Mouse (Mus musculus): ENCODE results near the gene Tacc2.
"Not testable (repeated sequence)": the region's sequence is repeated elsewhere in the genome, so short reads cannot be mapped to it uniquely, and the experiment has no call there.

Gene Tacc2

GRCm38 (mm10) chr7:130577388-130578003 lies at the start of gene Tacc2:
Gene Tacc2, plus strand, starts transcription at chr7:130577438.
- DNase-seq = no peak

DNA sequence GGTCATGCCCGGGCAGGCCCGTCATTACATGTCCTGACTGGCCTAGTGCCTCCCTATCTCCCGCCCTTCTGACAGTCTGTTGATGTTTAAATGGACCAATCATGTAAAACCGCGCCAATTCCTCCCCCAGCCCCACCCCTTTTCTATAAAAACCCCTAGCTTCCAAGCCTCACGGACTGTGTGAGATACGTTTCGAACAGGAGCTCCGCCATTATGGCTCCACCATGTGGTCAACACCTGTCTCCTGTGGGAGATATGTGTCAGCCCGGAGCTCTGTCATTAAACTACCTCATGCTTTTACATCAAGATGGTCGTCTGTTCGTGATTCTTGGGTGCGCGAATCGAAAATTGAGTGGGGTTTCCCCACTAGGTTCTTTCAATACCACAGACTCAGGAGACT lies 46.1 kb upstream of the Tacc2 start:
- DNase-seq = not testable (repeated sequence)

DNA sequence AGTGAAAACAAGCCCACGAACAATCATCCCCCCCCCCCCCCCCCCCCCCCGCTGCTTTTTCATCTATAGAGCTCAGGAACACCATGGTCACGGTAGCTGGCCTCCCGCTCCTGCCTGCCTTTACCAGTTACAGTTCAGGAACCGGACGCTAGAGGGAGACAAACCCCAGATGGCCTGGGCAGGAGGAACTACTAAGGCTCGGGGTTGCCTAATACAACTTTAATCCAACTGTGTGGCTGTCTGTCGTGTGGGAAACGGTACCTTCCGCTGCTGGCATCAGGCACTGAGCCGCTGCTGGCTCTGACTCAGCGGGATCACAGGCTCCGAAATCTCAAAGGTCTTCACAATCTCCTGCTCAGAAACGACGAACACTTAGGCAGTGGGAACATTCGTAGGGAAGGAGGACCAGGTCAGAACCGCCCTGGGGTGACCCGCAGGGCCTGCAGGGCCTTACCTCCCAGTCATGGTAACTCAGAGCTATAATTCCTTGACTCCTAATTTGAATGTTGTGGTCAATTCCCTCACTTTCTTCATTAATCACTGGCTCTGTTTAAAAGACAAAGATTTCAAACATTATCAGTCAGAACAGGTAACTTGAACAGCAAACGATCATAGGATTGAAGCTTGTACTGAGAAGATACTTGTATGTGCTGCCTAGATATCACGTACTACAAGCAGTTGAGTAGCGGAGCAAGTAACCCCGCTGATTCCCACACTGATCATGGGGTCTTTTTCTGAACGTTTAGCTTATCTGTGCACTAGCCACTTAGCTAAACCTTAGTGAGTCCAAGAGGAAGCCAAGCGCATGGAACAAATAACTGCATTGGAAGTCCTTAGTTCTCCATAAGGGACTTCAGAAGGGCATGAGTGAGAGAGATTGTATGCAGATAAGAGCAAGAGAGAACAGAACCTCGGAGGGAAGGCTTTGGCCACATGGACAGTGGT lies 43.6 kb upstream of the Tacc2 start:
- DNase-seq = peak; percentile 89

DNA sequence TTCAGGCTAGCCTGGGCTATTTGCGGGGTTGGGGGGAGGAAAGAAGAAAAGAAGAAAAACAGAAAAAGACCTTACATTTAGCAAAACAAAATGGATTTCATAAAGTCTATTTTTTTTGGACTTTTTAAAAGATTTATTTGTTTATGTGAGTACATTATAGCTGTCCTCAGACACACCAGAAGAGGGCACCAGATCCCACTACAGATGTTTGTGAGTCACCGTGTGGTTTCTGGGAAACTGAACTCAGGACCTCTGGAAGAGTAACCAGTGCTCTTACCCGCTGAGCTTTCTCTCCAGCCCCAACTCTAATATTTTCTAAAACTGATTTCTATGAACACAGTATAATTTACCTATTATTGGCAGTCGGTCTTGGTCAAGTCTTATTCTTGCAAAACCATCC lies 42.1 kb upstream of the Tacc2 start:
- no peak for DNase-seq

- no peak for DNase-seq
Measured at GRCm38 (mm10) chr7:130537068-130537467, 40.2 kb upstream of the Tacc2 start.

- DNase-seq = no peak
Measured at GRCm38 (mm10) chr7:130540176-130540575, 37.1 kb upstream of the Tacc2 start.

DNA sequence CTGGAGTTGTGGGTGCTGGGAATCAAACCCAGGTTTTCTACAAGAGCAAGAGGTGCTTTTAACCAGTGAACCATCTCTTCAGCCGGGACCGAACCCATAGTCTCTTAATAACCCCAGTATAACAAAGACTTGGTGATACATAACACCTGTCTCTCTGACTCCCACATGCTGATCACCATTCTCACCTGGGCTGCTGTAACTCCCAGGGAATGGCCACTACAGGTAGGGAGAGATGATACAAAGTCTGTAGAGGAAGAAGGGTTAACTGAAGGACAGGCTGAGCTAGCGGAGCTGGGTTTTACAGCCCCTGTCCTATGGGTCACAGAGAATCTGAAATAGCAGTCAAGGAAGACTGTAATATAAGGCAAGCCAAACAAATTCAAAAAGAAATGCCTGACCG lies 34.1 kb upstream of the Tacc2 start:
- no peak for DNase-seq

GRCm38 (mm10) chr7:130545401-130545800 lies 31.8 kb upstream of the Tacc2 start:
- DNase-seq = no peak

DNA sequence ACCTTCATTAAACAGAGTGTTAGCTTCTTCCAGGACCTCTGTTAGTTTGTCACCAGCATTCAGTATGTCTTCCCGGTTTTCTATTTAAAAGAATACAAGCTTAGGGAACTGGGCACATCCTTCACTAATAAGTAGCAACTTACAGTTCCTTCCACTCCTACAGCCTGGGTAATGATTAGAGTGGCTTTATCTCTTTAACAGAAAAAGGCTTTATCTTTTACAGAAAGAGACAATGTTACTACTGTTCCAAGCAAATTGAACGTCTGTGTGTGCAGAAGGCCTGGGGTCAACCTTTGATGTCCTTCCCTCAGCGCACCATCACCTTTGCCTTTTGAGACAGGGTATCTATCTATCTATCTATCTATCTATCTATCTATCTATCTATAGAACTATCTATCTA lies 31.3 kb upstream of the Tacc2 start:
- DNase-seq = no peak

- DNase-seq = no peak
Measured at GRCm38 (mm10) chr7:130546421-130546790, 30.8 kb upstream of the Tacc2 start.

GRCm38 (mm10) chr7:130546791-130547484 lies 30.3 kb upstream of the Tacc2 start:
- DNase-seq = peak; percentile 91

DNA sequence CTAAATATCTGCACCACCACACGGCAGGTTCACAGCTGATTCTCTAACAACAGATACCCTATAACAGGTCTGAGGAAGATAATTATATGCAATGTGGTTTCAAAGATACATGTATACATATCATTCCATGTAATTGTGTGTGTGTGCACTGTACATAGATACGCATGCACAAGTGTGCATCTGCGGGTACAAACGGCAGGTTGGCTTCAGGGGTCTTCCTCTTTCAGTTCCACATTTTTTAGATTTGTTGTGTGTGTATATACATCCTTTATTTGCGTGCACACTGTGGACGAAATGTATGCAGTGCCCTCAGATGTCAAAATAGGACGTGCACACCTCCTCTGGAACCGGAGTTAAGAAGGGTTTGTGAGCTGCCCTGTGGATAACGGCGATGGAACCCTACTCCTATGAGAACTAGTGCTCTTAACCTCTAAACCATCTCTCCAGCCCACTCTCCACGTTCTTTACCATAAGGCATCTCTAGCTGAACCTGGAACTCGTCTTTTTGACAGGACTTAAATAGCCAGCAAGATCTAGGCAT lies 29.5 kb upstream of the Tacc2 start:
- DNase-seq = peak; percentile 55

- DNase-seq = peak; percentile 86
Measured at GRCm38 (mm10) chr7:130552780-130553179, 24.5 kb upstream of the Tacc2 start.

DNA sequence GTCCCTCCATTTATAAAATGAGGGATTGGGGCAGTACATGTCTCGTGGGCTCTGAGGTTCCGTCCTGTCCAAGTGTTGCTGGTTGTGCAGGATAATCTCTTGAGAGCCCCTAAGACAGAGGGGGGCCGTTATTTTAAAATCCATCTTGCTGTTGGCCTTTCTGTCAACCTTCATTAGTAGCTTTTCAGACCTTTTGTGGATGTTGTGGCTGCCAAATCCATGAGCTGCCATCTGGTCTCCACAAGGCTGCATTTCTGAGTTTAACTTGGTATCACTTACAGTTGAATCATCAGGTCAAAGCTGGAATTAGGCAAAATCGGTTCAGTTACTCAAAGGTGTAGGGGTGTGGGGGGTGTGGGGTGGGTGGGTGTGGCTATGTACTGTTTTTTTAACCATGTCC lies 23.9 kb upstream of the Tacc2 start:
- DNase-seq = peak; percentile 82

GRCm38 (mm10) chr7:130555597-130555996 lies 21.6 kb upstream of the Tacc2 start:
- peak; percentile 46 for DNase-seq

DNA sequence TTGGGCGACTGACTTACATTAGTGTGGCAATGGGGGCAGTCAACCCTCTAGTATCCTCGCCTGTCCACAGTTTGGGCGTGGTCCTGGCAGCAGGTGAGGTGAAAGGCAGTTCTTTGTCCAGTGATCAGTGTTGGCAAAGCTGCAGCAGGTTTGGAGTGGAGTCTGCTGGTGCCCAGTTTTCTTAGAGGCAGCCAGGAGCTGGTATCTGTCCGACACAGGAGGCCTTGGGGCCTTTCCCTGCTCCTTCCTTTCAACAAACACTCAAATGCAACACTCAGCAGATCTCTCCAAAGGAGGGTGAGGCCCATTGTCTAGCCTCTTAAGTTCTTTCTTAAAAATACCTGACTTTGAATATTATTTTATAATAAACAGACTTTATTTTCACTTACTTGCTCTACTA lies 18.6 kb upstream of the Tacc2 start:
- no peak for DNase-seq

DNA sequence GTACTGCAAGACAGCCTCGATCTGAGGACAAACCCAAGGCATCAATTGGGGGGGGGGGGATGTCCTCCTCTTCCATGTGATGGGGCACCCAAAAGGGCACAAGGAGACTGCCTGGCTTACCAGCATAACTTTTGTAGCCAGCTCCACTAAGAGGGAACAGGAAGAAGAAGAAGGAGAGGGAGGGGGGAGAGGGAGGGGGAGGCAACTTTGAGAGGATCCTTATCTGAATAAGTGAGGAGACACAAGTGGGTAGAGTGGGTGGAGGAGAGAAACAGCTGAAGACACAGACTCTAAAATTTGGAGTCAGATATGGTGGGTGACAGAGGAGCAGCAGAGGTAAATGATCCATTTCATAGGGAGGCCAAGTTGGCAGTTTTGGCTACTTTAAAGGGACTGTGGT lies 16.3 kb upstream of the Tacc2 start:
- DNase-seq = no peak

GRCm38 (mm10) chr7:130563276-130563675 lies 14.0 kb upstream of the Tacc2 start:
- DNase-seq = no peak

DNA sequence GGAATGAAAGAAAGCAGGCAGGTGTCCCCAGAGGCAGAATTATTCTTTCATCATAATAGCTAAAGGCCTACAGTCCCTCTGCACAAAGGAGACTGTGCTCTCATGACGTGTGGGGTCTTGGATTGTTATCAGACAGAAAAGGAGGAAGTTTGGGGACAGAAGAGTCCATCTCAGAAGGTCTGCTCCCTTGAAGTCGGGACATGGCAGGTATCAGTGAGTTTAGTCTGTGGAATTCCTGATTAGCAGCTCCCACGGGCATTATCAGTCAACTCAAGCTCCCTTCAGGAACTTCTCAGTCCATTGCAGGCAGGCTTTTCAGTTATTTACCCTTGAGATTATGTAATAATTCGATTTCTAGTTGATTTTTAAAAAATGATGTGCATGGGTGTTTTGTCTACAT lies 13.4 kb upstream of the Tacc2 start:
- no peak for DNase-seq

DNA sequence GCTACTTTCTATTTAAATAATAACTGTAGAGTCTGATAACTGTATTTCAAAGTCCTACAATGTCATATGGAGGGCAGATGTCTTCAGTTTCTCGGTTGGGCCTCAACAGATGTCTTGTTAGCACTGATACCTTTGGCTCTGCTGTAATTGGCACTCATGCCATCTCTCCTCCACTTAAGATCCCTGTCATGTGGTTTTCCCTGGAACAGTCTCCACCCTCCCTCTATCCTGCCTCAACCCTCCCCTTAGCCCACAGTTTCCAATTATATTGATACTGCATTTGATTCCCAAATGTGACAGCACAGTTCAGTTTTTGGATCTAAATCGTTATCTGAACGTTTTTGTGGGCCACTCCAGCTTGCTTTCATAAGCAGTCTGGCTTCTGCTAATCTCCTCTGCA lies 12.6 kb upstream of the Tacc2 start:
- DNase-seq = no peak

DNA sequence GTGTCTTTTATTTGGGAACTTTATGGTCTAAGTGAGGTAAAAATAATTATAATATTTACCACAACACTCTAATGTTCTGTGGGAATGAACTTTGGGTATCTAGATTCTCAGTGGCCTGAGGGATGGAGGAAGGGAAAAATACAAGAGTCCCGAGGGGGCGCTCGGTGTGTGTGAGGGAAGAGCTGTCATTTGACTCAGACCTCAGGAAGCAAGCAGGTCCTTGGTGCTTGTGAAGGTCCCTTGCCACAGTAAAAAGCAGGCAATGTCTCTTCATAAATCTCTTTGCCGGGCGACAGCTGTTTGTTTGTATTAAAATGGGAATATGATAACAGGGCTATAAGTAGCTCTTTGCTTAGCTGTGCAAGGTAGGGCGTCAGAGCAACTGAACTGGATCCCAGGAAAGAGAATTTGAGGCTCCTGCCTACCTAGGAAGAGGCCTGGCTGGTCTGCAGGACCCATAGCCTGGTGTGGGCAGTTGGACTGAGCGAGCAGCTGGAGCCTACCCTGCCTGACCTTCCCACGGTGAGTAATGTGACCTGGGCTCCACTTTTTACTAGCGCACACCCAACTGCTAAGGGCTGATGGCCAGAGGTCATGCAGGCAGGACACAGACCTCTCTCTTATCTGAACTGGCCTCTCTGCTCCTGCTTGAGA lies 8.3 kb upstream of the Tacc2 start:
- no peak for DNase-seq

GRCm38 (mm10) chr7:130570472-130570871 lies 6.8 kb upstream of the Tacc2 start:
- DNase-seq = no peak

DNA sequence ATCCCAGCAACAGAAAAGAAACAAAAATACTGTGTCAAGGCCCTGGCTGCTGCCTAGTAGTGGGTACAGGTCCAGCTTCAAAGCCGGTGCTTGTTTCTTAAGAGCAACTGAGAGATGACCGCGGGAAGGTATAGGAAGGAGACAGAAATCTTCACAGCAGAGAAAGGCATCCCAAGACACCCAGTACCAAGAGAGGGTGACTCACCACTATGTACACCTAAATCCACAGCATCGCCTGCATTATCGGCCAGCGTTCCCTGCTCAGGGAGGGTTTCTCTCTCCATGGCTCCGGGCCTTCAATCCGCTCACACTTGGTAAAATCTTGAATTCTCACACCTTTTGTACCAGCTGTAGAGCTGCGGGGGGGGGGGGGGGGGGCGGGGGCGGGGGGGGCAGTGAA lies 4.4 kb upstream of the Tacc2 start, which contains the start of gene Nsmce4a:
Gene Nsmce4a (minus strand): TSS at position 298 of the 400 bp plus-strand sequence.
- no peak for DNase-seq
